Mouse (Mus musculus) stomach, postnatal 0 days (tissue): ENCODE results near the gene Cpvl. TPM values are rescaled to one million over a fixed set of nuclear protein-coding genes. Genes with fewer than 3 reads are reported as not detected.

Source experiments
- ATAC-seq: fragments of 200-750 bp; cut with Nextera tagmentation; 2 replicates; pipeline ENCODE4 v1.8.0; 2017; ENCODE audit not compliant: low FRiP score, low TSS enrichment
- DNase-seq: peaks from one replicate; pipeline ENCODE4 v3.0.0-alpha.2; 2016; ENCODE audit warnings: low spot score
- H3K27ac ChIP-seq: fragments of 300-500 bp; sonication (generic); replicated peaks from 2 replicates; pipeline ENCODE4 v1.5.1; 2014; ENCODE audit warnings: mild to moderate bottlenecking, control low read depth
- H3K27me3 ChIP-seq: fragments of 300-500 bp; sonication (generic); 2 replicates; pipeline ENCODE4 v1.6.1; 2014; ENCODE audit warnings: low read length; ENCODE audit not compliant: control insufficient read depth, insufficient read depth
- H3K36me3 ChIP-seq: fragments of 300-500 bp; sonication (generic); 2 replicates; pipeline ENCODE4 v1.6.1; 2014; ENCODE audit warnings: low read length, mixed read lengths; ENCODE audit not compliant: control insufficient read depth, insufficient read depth
- H3K4me1 ChIP-seq: fragments of 300-500 bp; sonication (generic); replicated peaks from 2 replicates; pipeline ENCODE4 v1.6.1; 2014; ENCODE audit warnings: antibody characterized with exemption; ENCODE audit not compliant: control insufficient read depth, insufficient read depth
- H3K4me2 ChIP-seq: fragments of 300-500 bp; sonication (generic); replicated peaks from 2 replicates; pipeline ENCODE4 v1.6.1; 2014; ENCODE audit warnings: low read depth, mild to moderate bottlenecking, control low read depth, moderate library complexity
- H3K4me3 ChIP-seq: fragments of 300-500 bp; sonication (generic); 2 replicates; pipeline ENCODE4 v1.5.1; 2014; ENCODE audit warnings: low read depth, low read length, control low read depth
- H3K9ac ChIP-seq: fragments of 300-500 bp; sonication (generic); 2 replicates; pipeline ENCODE4 v1.6.1; 2014; ENCODE audit warnings: mild to moderate bottlenecking, low read length, control low read depth, mixed read lengths
- H3K9me3 ChIP-seq: fragments of 300-500 bp; sonication (generic); 2 replicates; pipeline ENCODE4 v1.6.1; 2016; ENCODE audit warnings: low read length; ENCODE audit not compliant: control insufficient read depth
- CTCF ChIP-seq: IDR thresholded peaks from 2 replicates; pipeline ENCODE4 v1.5.1; 2016; ENCODE audit warnings: antibody characterized with exemption, low read depth, mild to moderate bottlenecking, moderate library complexity
- EP300 ChIP-seq: optimal IDR thresholded peaks from 2 replicates; pipeline ENCODE3; 2016; ENCODE audit warnings: antibody characterized with exemption
- WGBS: fragments of 180-500 bp; shearing (Covaris S2); extraction: QIAGEN DNeasy Blood & Tissue Kit; methylation state at CpG from one replicate; pipeline ENCODE4 v1.1.7; 2014; 5-methylcytosine and 5-hydroxymethylcytosine counted together
- polyA plus RNA-seq: library from polyadenylated mRNA; unstranded; fragments of >200 nt; fragmentation: Nextera tagmentation; extraction: Ambion mirVana; gene quantifications from 2 replicates; pipeline ENCODE4 v1.2.1, GENCODE M21; 2015

Gene Cpvl
- polyA plus RNA-seq, 1 experiment from 2014 or later = 0.06 TPM

GRCm38 (mm10) chr6:53909986-53910385 is 68.5 kb downstream of the Cpvl start:
- Histone ChIP-seq H3K9ac (no peak overlapping the region), H3K27me3 (no peaks in the 10 kb centered on the region), H3K4me1 (no peaks in the 10 kb centered on the region), H3K27ac (no peak overlapping the region), H3K4me3 (no peak overlapping the region), H3K9me3 (no peaks in the 10 kb centered on the region), H3K4me2 (no peak overlapping the region), H3K36me3 (no peaks in the 10 kb centered on the region)
- DNase-seq (no peak), ATAC-seq (no peak)
- WGBS = 40% methylated on average over 3 of the region's 3 CpGs
- TF ChIP-seq EP300 = no peak
- no peak for TF ChIP-seq CTCF

DNA sequence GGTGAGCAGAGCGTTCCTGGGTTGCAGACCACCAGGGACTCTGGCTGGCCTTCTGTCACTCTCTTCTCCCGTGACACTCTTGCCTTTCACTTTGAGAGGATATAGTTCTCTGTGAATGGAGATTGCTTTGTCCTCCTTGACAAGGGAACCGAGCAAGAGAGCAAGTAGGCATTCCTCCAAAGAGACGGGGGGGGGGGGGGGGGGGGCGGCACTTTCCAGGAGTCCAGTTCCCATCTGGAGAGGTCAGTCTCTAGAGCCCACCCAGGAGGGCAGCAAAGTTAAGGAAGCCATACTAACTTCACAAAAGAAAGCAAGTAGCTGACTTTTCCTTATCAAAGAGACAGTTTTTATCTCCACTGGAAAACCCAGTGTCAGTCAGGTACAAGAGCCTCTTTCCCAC is 69.0 kb downstream of the Cpvl start:
- no peak for ATAC-seq
- no peak for TF ChIP-seq EP300
- no peak for TF ChIP-seq CTCF
- no peak overlapping the region for H3K4me3 ChIP-seq
- no peak for DNase-seq
- H3K27me3 ChIP-seq = no peaks in the 10 kb centered on the region
- no peak overlapping the region for H3K27ac ChIP-seq
- no peaks in the 10 kb centered on the region for H3K36me3 ChIP-seq
- H3K4me1 ChIP-seq = no peaks in the 10 kb centered on the region
- no peaks in the 10 kb centered on the region for H3K9me3 ChIP-seq
- 54% methylated on average over 3 of the region's 5 CpGs for WGBS
- no peak overlapping the region for H3K4me2 ChIP-seq
- no peak overlapping the region for H3K9ac ChIP-seq

DNA sequence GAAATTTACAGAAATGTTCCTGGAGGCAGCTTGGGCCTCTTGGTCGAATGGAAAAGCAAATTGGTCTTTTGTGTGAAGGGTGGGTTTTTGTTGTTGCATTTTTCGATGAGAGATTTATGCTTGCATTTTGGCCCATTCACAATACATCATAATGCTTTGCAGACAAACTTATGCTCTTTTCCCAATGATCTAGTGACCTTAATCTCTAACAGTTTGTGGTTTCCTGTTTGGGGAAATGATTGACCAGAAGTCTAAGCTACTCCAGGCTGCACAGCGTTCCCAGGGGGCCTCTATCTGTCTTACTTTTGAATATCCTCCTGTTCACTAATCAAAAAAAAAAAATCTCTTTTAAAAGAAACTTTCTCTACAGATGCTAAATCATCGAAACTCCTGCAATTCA is 71.6 kb downstream of the Cpvl start:
- DNase-seq (no peak), ATAC-seq (no peak)
- H3K4me3 ChIP-seq = no peak overlapping the region
- H3K36me3 ChIP-seq = no peaks in the 10 kb centered on the region
- 42% methylated on average over 4 of the region's 4 CpGs for WGBS
- H3K9me3 ChIP-seq = no peaks in the 10 kb centered on the region
- TF ChIP-seq EP300 = no peak
- TF ChIP-seq CTCF = no peak
- no peak overlapping the region; the same call in 1 of the 2 replicates for H3K27ac ChIP-seq
- no peaks in the 10 kb centered on the region for H3K4me1 ChIP-seq
- H3K9ac ChIP-seq = no peak overlapping the region
- no peak overlapping the region for H3K4me2 ChIP-seq
- no peaks in the 10 kb centered on the region for H3K27me3 ChIP-seq

DNA sequence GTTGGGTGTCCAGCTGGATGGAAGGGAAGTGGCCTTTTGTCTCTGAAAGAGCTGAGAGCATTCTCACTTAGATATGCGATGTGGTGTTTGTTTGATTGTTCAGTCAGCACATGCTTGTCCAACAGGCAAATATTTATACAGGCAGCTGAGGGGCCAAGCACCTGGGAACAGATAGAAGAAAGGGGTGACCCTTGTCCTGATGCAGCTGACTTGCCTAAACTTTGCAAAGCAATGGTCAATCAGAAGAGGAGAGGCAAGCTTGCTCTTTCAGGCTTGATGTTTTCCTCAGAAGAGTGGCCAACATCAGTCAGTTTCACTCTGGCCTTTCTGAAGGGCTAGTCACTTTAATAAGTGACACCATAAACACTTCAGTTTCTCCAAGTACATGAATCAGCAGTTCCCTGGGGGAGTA is 72.4 kb downstream of the Cpvl start:
- no peaks in the 10 kb centered on the region for H3K36me3 ChIP-seq
- H3K4me1 ChIP-seq = no peaks in the 10 kb centered on the region
- no peak for TF ChIP-seq EP300
- no peak for TF ChIP-seq CTCF
- no peak for DNase-seq
- no peaks in the 10 kb centered on the region for H3K9me3 ChIP-seq
- H3K27me3 ChIP-seq = no peaks in the 10 kb centered on the region
- no peak overlapping the region for H3K9ac ChIP-seq
- H3K4me2 ChIP-seq = no peak overlapping the region
- no peak for ATAC-seq
- H3K27ac ChIP-seq = no peak overlapping the region; the same call in 1 of the 2 replicates
- 12% methylated on average over 1 of the region's 1 CpGs for WGBS
- no peak overlapping the region for H3K4me3 ChIP-seq

- no peaks in the 10 kb centered on the region for H3K27me3 ChIP-seq
- H3K4me3 ChIP-seq = no peak overlapping the region
- H3K4me1 ChIP-seq = no peaks in the 10 kb centered on the region
- no peak overlapping the region for H3K4me2 ChIP-seq
- WGBS = 61% methylated on average over 4 of the region's 4 CpGs
- no peaks in the 10 kb centered on the region for H3K9me3 ChIP-seq
- H3K27ac ChIP-seq = no peak overlapping the region
- ATAC-seq (no peak), DNase-seq (no peak)
- no peak overlapping the region for H3K9ac ChIP-seq
- H3K36me3 ChIP-seq = no peaks in the 10 kb centered on the region
- no peak for TF ChIP-seq CTCF
- TF ChIP-seq EP300 = no peak
These were observed 72.9 kb downstream of the Cpvl start for GRCm38 (mm10) chr6:53905576-53905975.

GRCm38 (mm10) chr6:53904703-53905395 is 73.6 kb downstream of the Cpvl start:
- TF ChIP-seq EP300 = no peak
- no peak for TF ChIP-seq CTCF
- H3K27ac ChIP-seq = peak overlapping the region; percentile 45; the same call in 1 of the 2 replicates
- H3K9me3 ChIP-seq = no peaks in the 10 kb centered on the region
- no peaks in the 10 kb centered on the region for H3K27me3 ChIP-seq
- no peak for DNase-seq
- no peak overlapping the region for H3K9ac ChIP-seq
- no peaks in the 10 kb centered on the region for H3K4me1 ChIP-seq
- no peak overlapping the region for H3K4me3 ChIP-seq
- WGBS = 78% methylated on average over 4 of the region's 4 CpGs
- H3K36me3 ChIP-seq = no peaks in the 10 kb centered on the region
- no peak for ATAC-seq
- H3K4me2 ChIP-seq = no peak overlapping the region
